Mouse (Mus musculus): ENCODE measurements around the gene Doc2g. TPM values are rescaled to one million over a fixed set of nuclear protein-coding genes. Genes with fewer than 3 reads are reported as not detected.

Doc2g gene
- polyA plus RNA-seq, 1 experiment from 2014 or later: 8.1 TPM

DNA sequence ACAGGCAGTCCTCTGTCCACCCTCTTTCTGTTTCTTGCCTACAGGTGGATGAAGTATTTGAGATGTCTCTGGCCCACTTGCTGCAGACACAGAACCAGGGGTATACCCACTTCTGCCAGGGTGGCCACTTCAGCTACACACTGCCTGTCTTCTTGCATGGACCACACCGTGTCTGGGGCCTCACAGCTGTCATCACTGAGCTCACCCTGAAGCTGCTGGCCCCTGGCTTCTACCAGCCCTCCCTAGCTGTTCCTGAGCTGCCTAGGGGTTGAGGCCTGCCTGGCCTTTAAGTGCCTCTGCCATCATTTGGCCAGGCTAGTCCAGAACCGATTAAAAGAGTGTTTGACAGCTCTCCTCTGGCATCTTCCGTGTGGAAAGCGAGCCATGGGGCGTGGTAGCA is 1.4 kb upstream of the Doc2g start:
- ATAC-seq (ENCODE audit: insufficient number of reproducible peaks, insufficient read depth, low FRiP score, low TSS enrichment, low read depth): no peak
- H3K9me3 ChIP-seq: no peaks in the 10 kb centered on the region
- H3K36me3 ChIP-seq: peaks cover 23% of the 10 kb centered on the region
- H3K9ac ChIP-seq: peak overlapping the region; percentile 95
- peaks cover 20% of the 10 kb centered on the region for H3K4me1 ChIP-seq
- H3K27ac ChIP-seq: no peak overlapping the region
- WGBS: 87% methylated on average over 5 of the region's 5 CpGs
- H3K4me3 ChIP-seq: no peak overlapping the region
- H3K4me2 ChIP-seq: peak overlapping the region; percentile 87
- H3K27me3 ChIP-seq: no peaks in the 10 kb centered on the region

DNA sequence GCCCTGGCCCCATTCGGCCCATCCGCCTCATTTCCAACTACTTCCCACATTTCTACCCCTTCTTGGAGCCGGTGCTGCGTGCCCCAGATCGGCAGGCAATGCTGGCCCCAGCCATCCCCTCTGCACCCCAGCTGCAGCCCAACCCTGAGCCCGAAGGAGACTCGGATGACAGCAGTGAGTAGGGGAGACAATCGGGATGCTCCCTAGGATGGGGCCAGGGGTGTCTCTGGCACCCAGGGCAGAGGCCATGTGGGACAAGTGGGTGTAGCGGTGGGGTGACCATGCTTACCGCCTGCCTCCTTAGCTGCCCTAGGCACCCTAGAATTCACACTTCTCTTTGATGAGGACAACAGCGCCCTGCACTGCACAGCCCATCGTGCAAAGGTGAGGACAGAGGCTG is 528 bp downstream of the Doc2g start:
- no peak for ATAC-seq (ENCODE audit: insufficient number of reproducible peaks, insufficient read depth, low FRiP score, low TSS enrichment, low read depth)
- 0 out of 2 replicates have a peak overlapping the region, but pooled peaks have one; percentile 16 for H3K9ac ChIP-seq
- H3K4me2 ChIP-seq: no peak overlapping the region
- H3K4me1 ChIP-seq: peaks cover 20% of the 10 kb centered on the region
- no peaks in the 10 kb centered on the region for H3K9me3 ChIP-seq
- no peak overlapping the region for H3K4me3 ChIP-seq
- 79% methylated on average over 12 of the region's 12 CpGs for WGBS
- H3K27ac ChIP-seq: no peak overlapping the region
- H3K27me3 ChIP-seq: no peaks in the 10 kb centered on the region
- peaks cover 42% of the 10 kb centered on the region for H3K36me3 ChIP-seq

DNA sequence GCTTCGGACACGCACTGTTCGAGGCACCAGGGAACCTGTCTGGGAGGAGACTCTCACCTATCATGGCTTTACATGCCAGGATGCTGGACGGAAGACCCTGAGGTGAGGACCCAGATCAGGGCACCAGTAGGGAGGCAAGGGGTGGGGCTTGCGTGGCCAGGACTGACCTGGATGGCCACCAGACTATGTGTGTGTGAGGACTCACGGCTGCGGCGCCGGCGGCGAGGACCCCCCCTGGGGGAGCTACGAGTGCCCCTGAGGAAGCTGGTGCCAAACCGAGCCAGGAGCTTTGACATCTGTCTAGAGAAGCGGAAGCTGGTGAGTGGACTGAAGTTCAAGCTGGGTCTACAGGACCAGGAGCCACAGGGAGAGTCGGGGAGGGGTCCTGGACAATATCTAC is 1.2 kb downstream of the Doc2g start:
- Histone ChIP-seq H3K27ac (no peak overlapping the region), H3K4me2 (no peak overlapping the region), H3K4me3 (no peak overlapping the region), H3K9ac (no peak overlapping the region), H3K36me3 (peaks cover 49% of the 10 kb centered on the region), H3K9me3 (no peaks in the 10 kb centered on the region), H3K27me3 (no peaks in the 10 kb centered on the region), H3K4me1 (peaks cover 17% of the 10 kb centered on the region)
- ATAC-seq (ENCODE audit: insufficient number of reproducible peaks, insufficient read depth, low FRiP score, low TSS enrichment, low read depth): no peak
- WGBS: 89% methylated on average over 15 of the region's 15 CpGs

DNA sequence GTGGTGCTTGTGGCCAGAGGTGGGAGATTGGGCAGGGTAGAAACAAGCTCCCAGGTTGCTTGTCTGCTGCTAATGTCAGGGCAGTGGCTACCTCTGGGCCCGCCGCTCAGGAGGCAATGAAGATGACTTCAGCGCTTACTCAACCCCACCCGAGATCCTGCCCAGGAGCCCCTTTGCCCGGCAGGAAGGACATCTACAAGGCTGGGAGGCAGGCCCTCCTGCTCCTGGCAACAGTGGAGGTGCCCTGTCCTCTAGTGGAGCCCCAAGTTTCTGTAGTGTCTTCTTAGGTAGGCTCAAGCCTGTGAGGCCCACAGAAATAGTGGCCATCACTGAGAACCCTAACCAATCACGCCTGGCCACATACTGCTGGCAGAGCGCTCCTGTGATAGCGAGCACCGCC is 2.0 kb downstream of the Doc2g start:
- ATAC-seq (ENCODE audit: insufficient number of reproducible peaks, insufficient read depth, low FRiP score, low TSS enrichment, low read depth): no peak
- no peak overlapping the region for H3K4me2 ChIP-seq
- H3K36me3 ChIP-seq: peaks cover 57% of the 10 kb centered on the region
- no peak overlapping the region for H3K9ac ChIP-seq
- no peak overlapping the region for H3K4me3 ChIP-seq
- H3K4me1 ChIP-seq: peaks cover 12% of the 10 kb centered on the region
- no peaks in the 10 kb centered on the region for H3K27me3 ChIP-seq
- no peaks in the 10 kb centered on the region for H3K9me3 ChIP-seq
- WGBS: 87% methylated on average over 9 of the region's 9 CpGs
- H3K27ac ChIP-seq: no peak overlapping the region

DNA sequence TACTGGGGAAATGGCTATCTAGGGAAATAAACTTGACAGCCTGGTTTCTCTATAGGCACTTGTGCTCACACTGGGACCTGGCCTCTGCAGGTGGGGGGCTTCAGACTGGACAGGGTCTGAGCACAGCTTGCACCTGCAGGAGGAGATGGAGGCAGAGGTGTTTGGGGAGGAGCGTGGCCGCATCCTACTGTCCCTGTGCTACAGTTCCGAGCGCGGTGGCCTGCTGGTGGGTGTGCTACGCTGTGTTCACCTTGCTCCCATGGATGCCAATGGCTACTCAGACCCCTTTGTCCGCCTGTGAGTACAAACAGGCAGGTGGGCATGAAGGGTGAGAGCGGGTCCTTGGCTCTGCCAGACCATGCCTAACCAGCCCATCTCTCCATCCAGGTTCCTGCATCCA is 2.9 kb downstream of the Doc2g start:
- Histone ChIP-seq H3K4me1 (peaks cover 10% of the 10 kb centered on the region), H3K27ac (no peak overlapping the region), H3K9ac (no peak overlapping the region), H3K4me2 (no peak overlapping the region), H3K4me3 (no peak overlapping the region), H3K36me3 (peaks cover 60% of the 10 kb centered on the region), H3K27me3 (no peaks in the 10 kb centered on the region), H3K9me3 (no peaks in the 10 kb centered on the region)
- no peak for ATAC-seq (ENCODE audit: insufficient number of reproducible peaks, insufficient read depth, low FRiP score, low TSS enrichment, low read depth)
- WGBS: 91% methylated on average over 8 of the region's 8 CpGs

DNA sequence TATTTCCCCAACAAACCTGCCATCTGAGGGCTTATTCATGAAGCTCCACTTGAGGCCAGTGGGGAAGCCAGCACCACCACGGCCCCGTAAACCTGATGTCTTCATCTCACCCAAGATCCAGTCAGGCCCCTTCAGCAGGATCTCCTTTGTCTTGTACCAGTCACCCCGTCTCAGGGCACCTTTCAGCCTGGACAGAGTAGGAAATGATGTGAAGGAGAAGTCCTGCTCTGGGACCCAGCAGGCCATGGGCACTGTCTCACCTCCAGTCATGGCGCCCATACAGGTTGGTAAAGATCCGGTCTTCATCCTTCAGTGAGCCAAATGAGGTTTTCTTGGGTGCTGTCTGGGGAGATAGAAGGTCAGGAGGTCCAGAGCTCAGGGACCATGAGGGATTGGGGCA is 8.0 kb downstream of the Doc2g start:
- peak overlapping the region; percentile 16; the same call in 1 of the 2 replicates for H3K4me2 ChIP-seq

DNA sequence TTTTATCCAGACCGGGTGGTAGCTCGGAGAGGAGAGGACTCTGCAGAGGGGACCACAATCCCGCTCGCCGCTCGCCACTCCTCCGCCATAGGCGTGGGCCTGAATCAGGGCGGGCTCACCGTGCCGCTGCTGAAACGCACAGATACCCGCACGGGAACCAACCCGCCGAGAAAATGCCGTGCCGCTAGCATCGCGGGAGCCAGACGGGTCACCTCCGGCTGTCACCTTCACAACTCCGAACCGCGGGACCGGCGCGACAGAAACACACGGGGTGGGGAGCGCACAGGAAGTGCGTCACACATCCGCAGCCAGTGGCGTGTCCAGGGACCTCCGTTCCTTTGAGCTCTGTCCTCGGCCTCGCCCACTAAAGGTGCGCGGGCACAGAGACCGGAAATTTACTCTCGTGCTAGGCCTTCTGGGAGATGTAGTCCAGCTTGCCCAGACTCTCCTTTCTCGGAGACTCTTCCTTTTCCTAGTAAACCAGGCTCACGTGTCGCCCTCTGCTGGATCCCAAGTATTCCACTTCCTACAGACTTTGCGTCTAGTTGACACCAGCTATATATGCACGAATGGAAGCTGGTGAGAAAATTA is 9.4 kb downstream of the Doc2g start, which contains the start of gene Ndufv1:
Gene Ndufv1, minus strand, starts transcription at position 375 of the 591 bp plus-strand sequence.
- H3K27me3 ChIP-seq: no peaks in the 10 kb centered on the region
- H3K9ac ChIP-seq: peak within 1 kb of the TSS; percentile 85
- ATAC-seq (ENCODE audit: insufficient number of reproducible peaks, insufficient read depth, low FRiP score, low TSS enrichment, low read depth): peak; percentile 99
- 0 out of 2 replicates have a peak within 1 kb of the TSS, but pooled peaks have one; percentile 12 for H3K27ac ChIP-seq
- peaks cover 11% of the 10 kb centered on the region for H3K4me1 ChIP-seq
- H3K9me3 ChIP-seq: no peaks in the 10 kb centered on the region
- H3K4me3 ChIP-seq: peak within 1 kb of the TSS; percentile 87
- WGBS: under 1% methylated on average over 45 of the region's 45 CpGs
- peaks cover 31% of the 10 kb centered on the region for H3K36me3 ChIP-seq
- peak within 1 kb of the TSS; percentile 72 for H3K4me2 ChIP-seq

More for the DNA sequence above, 8.0 kb downstream of the Doc2g start:
- Histone ChIP-seq H3K27me3 (no peaks in the 10 kb centered on the region), H3K27ac (no peak overlapping the region), H3K9ac (no peak overlapping the region), H3K36me3 (peaks cover 45% of the 10 kb centered on the region), H3K4me1 (peaks cover 11% of the 10 kb centered on the region), H3K9me3 (no peaks in the 10 kb centered on the region), H3K4me3 (no peak overlapping the region)
- WGBS: 88% methylated on average over 5 of the region's 5 CpGs
- ATAC-seq (ENCODE audit: insufficient number of reproducible peaks, insufficient read depth, low FRiP score, low TSS enrichment, low read depth): no peak

DNA sequence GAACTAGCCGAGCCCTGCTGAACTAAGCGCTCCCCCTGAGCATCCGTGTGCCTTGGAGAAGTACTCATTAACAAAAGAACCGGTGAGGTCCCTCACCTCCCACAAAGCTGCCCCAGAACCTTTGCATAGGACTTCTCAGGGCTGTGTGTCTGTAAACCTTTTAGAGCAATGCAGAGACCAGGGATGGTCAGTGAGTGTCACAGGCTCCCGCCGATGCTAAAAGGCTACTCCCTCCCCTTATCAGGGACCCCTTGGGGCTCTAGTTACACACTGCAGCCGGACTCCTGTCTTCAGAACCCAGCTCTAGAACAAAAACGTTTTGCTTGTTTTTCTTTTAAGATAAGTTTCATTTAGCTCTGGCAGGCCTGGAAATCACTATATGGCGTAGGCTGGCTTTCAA is 10.0 kb downstream of the Doc2g start:
- Histone ChIP-seq H3K4me3 (peak overlapping the region; percentile 87), H3K9me3 (no peaks in the 10 kb centered on the region), H3K27me3 (no peaks in the 10 kb centered on the region), H3K36me3 (peaks cover 25% of the 10 kb centered on the region), H3K27ac (0 out of 2 replicates have a peak overlapping the region, but pooled peaks have one; percentile 12), H3K4me1 (peaks cover 11% of the 10 kb centered on the region), H3K9ac (peak overlapping the region; percentile 71), H3K4me2 (peak overlapping the region; percentile 72)
- ATAC-seq (ENCODE audit: insufficient number of reproducible peaks, insufficient read depth, low FRiP score, low TSS enrichment, low read depth): no peak; the same call in 1 of the 2 replicates
- 18% methylated on average over 9 of the region's 9 CpGs for WGBS

DNA sequence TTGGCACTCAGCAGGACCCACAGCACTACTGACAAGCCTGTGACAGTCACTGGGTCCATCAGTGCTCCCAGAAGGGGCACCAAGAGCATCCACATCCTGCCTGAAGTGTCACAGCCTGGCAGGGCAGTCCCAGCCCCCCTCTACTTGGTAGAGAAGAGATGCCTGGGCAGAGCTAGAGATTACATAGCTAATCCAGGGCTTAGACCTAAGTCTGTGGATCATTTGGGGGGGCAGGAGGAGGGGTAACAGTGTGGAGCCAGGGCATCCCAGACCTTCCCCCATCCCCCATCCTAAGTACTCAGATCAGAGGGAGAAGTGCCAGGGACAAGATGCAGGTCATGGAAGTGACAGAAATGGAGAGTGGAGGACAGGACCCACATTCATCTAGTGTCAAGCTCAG is 11.7 kb downstream of the Doc2g start:
- no peak overlapping the region for H3K27ac ChIP-seq
- H3K36me3 ChIP-seq: peaks cover 8% of the 10 kb centered on the region
- peak overlapping the region; percentile 32; the same call in 1 of the 2 replicates for H3K9ac ChIP-seq
- ATAC-seq (ENCODE audit: insufficient number of reproducible peaks, insufficient read depth, low FRiP score, low TSS enrichment, low read depth): no peak
- no peaks in the 10 kb centered on the region for H3K9me3 ChIP-seq
- H3K4me2 ChIP-seq: no peak overlapping the region
- no peak overlapping the region for H3K4me3 ChIP-seq
- no peaks in the 10 kb centered on the region for H3K27me3 ChIP-seq
- H3K4me1 ChIP-seq: peaks cover 20% of the 10 kb centered on the region

DNA sequence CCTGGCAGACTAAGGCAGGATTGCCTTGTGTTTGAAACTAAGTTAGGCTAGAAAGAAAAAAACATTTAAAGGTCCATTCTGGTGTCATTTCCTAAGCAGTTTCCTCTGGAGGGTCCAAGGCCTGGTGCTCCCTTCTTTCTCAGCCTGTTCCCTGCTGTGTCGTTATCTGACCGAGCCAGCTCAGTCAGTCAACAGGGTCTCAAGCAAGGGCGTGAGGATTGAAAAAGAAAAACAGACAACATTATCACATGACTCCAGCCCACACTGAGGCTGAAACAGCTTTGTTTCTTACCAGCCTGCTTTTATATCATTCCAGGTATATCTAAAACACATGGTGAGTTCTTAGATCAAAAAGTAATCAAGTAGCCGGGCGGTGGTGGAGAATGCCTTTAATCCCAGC is 12.5 kb downstream of the Doc2g start:
- no peak for ATAC-seq (ENCODE audit: insufficient number of reproducible peaks, insufficient read depth, low FRiP score, low TSS enrichment, low read depth)
- no peak overlapping the region for H3K27ac ChIP-seq
- no peaks in the 10 kb centered on the region for H3K27me3 ChIP-seq
- H3K36me3 ChIP-seq: peaks cover 5% of the 10 kb centered on the region; the same call in 1 of the 2 replicates
- H3K4me2 ChIP-seq: no peak overlapping the region
- no peaks in the 10 kb centered on the region for H3K9me3 ChIP-seq
- 44% methylated on average over 5 of the region's 5 CpGs for WGBS
- H3K9ac ChIP-seq: no peak overlapping the region
- peaks cover 20% of the 10 kb centered on the region for H3K4me1 ChIP-seq
- H3K4me3 ChIP-seq: no peak overlapping the region

DNA sequence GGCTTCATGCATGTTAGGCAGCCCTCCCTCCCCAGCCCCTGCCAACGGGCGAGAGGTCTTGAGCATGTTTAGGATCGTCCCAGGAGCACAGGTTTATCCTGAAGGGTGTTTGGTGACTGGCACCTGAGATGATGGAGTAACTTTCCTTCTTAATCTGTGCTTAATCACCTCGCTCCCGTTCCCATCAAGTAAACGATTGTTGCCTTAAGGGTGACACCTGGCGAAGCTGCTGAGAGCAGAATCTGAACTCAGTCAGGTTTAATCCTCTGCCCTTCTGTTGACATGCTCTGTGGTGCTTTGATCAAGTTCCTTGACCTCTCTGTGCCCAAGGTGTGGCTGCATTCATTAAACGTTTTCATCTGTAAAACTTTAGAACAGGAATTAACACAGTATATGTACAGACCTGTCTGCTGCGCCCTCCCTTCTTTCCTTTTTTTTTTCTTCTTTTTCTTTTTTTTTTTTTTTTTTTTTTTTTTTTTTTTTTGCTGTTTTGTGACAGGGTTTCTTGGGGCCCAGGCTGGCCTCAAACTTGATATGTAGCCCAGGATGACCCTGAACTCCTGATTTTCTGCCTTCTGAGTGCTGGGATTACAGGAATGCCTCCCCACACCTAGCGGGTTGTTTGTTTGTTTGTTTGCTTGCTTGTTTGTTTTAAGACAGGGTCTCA is 14.9 kb downstream of the Doc2g start:
- Histone ChIP-seq H3K27me3 (no peaks in the 10 kb centered on the region), H3K4me2 (no peak overlapping the region), H3K27ac (no peak overlapping the region), H3K36me3 (no peaks in the 10 kb centered on the region), H3K9ac (no peak overlapping the region), H3K4me1 (peaks cover 12% of the 10 kb centered on the region; the same call in 1 of the 2 replicates), H3K4me3 (no peak overlapping the region), H3K9me3 (no peaks in the 10 kb centered on the region)
- WGBS: 54% methylated on average over 10 of the region's 10 CpGs
- no peak for ATAC-seq (ENCODE audit: insufficient number of reproducible peaks, insufficient read depth, low FRiP score, low TSS enrichment, low read depth)

Measured in embryonic facial prominence, embryonic 13.5 days (tissue).